Mouse (Mus musculus) embryonic facial prominence, embryonic 14.5 days (tissue): ENCODE data around the gene Cfap99. TPM values are rescaled to one million over a fixed set of nuclear protein-coding genes. Genes with fewer than 3 reads are reported as not detected.

ENCODE experiments used
- ATAC-seq: fragments of 200-750 bp; cut with Nextera tagmentation; 2 replicates; pipeline ENCODE4 v1.8.0; 2017; ENCODE audit warnings: low read depth, moderate number of reproducible peaks, moderate TSS enrichment
- DNase-seq: peaks from one replicate; pipeline ENCODE4 v3.0.0-alpha.2; 2015; ENCODE audit warnings: low spot score
- H3K27ac ChIP-seq: fragments of 300-500 bp; sonication (generic); replicated peaks from 2 replicates; pipeline ENCODE4 v1.5.1; 2014; ENCODE audit warnings: low read depth, mild to moderate bottlenecking, low read length, moderate library complexity
- H3K27me3 ChIP-seq: fragments of 300-500 bp; sonication (generic); replicated peaks from 2 replicates; pipeline ENCODE4 v1.6.1; 2014; ENCODE audit warnings: low read length; ENCODE audit not compliant: control insufficient read depth, insufficient read depth
- H3K36me3 ChIP-seq: fragments of 300-500 bp; sonication (generic); 2 replicates; pipeline ENCODE4 v1.6.1; 2014; ENCODE audit warnings: low read length, mixed read lengths; ENCODE audit not compliant: control insufficient read depth, insufficient read depth
- H3K4me1 ChIP-seq: fragments of 300-500 bp; sonication (generic); 2 replicates; pipeline ENCODE4 v1.6.1; 2014; ENCODE audit warnings: antibody characterized with exemption, low read length; ENCODE audit not compliant: control insufficient read depth, insufficient read depth
- H3K4me2 ChIP-seq: fragments of 300-500 bp; sonication (generic); 2 replicates; pipeline ENCODE4 v1.6.1; 2014; ENCODE audit warnings: low read depth, mild to moderate bottlenecking, low read length, moderate library complexity, mixed read lengths
- H3K4me3 ChIP-seq: fragments of 300-500 bp; sonication (generic); 2 replicates; pipeline ENCODE4 v1.5.1; 2014; ENCODE audit warnings: low read depth, mild to moderate bottlenecking, low read length
- H3K9ac ChIP-seq: fragments of 300-500 bp; sonication (generic); 2 replicates; pipeline ENCODE4 v1.6.1; 2014; ENCODE audit warnings: low read depth, mild to moderate bottlenecking, low read length, moderate library complexity, mixed read lengths
- H3K9me3 ChIP-seq: fragments of 300-500 bp; sonication (generic); 2 replicates; pipeline ENCODE4 v1.6.1; 2016; ENCODE audit warnings: low read length; ENCODE audit not compliant: control insufficient read depth
- WGBS: fragments of 180-500 bp; shearing (Covaris S2); extraction: QIAGEN DNeasy Blood & Tissue Kit; methylation state at CpG from one replicate; pipeline ENCODE4 v1.1.7; 2014; 5-methylcytosine and 5-hydroxymethylcytosine counted together
- polyA plus RNA-seq: library from polyadenylated mRNA; unstranded; fragments of >200 nt; fragmentation: Nextera tagmentation; extraction: Ambion mirVana; gene quantifications from 2 replicates; pipeline ENCODE4 v1.2.1, GENCODE M21; 2014

Cfap99 gene
- polyA plus RNA-seq, 1 experiment from 2014 or later, result 0.21 TPM

- H3K4me2 ChIP-seq, result no peak overlapping the region
- H3K27ac ChIP-seq, result no peak overlapping the region
- H3K9ac ChIP-seq, result no peak overlapping the region
- H3K9me3 ChIP-seq, result no peaks in the 10 kb centered on the region
- peaks cover 46% of the 10 kb centered on the region for H3K27me3 ChIP-seq
- WGBS, result 32% methylated on average over 3 of the region's 3 CpGs
- no peaks in the 10 kb centered on the region for H3K36me3 ChIP-seq
- no peak overlapping the region for H3K4me3 ChIP-seq
- no peak for DNase-seq
- ATAC-seq, result no peak
- H3K4me1 ChIP-seq, result peaks cover 18% of the 10 kb centered on the region
Measured at GRCm38 (mm10) chr5:34284156-34284750, 4.1 kb upstream of the Cfap99 start.

GRCm38 (mm10) chr5:34285285-34285684, 3.1 kb upstream of the Cfap99 start:
- DNase-seq (no peak), ATAC-seq (no peak)
- no peaks in the 10 kb centered on the region for H3K36me3 ChIP-seq
- H3K27ac ChIP-seq, result no peak overlapping the region
- H3K4me2 ChIP-seq, result no peak overlapping the region
- H3K27me3 ChIP-seq, result peaks cover 52% of the 10 kb centered on the region
- no peak overlapping the region for H3K9ac ChIP-seq
- H3K4me3 ChIP-seq, result no peak overlapping the region
- peaks cover 18% of the 10 kb centered on the region for H3K4me1 ChIP-seq
- WGBS, result 83% methylated on average over 2 of the region's 2 CpGs
- no peaks in the 10 kb centered on the region for H3K9me3 ChIP-seq

- WGBS, result 1% methylated on average over 10 of the region's 11 CpGs
- peak overlapping the region; percentile 99 for H3K4me2 ChIP-seq
- H3K36me3 ChIP-seq, result no peaks in the 10 kb centered on the region
- H3K27ac ChIP-seq, result no peak overlapping the region
- H3K9me3 ChIP-seq, result no peaks in the 10 kb centered on the region
- H3K4me1 ChIP-seq, result peaks cover 18% of the 10 kb centered on the region
- ATAC-seq, result no peak
- DNase-seq, result no peak
- H3K9ac ChIP-seq, result no peak overlapping the region
- peaks cover 52% of the 10 kb centered on the region for H3K27me3 ChIP-seq
- peak overlapping the region; percentile 64 for H3K4me3 ChIP-seq
Measured at GRCm38 (mm10) chr5:34286516-34286915, 1.9 kb upstream of the Cfap99 start.

GRCm38 (mm10) chr5:34287001-34287837, 1.2 kb upstream of the Cfap99 start:
- Histone ChIP-seq H3K9ac (no peak overlapping the region), H3K27me3 (peaks cover 52% of the 10 kb centered on the region), H3K36me3 (no peaks in the 10 kb centered on the region), H3K4me1 (peaks cover 18% of the 10 kb centered on the region), H3K27ac (no peak overlapping the region), H3K4me2 (peak overlapping the region; percentile 99), H3K9me3 (no peaks in the 10 kb centered on the region), H3K4me3 (peak overlapping the region; percentile 64)
- WGBS, result 2% methylated on average over 54 of the region's 54 CpGs
- DNase-seq (no peak), ATAC-seq (no peak)

- Histone ChIP-seq H3K36me3 (no peaks in the 10 kb centered on the region), H3K4me1 (peaks cover 18% of the 10 kb centered on the region), H3K27ac (no peak overlapping the region), H3K4me2 (peak overlapping the region; percentile 99), H3K9ac (peak overlapping the region; percentile 52), H3K4me3 (peak overlapping the region; percentile 64), H3K27me3 (peaks cover 52% of the 10 kb centered on the region), H3K9me3 (no peaks in the 10 kb centered on the region)
- DNase-seq (no peak), ATAC-seq (no peak)
- WGBS, result 2% methylated on average over 17 of the region's 18 CpGs
Measured at GRCm38 (mm10) chr5:34287838-34288145, 608 bp upstream of the Cfap99 start.

- no peak for DNase-seq
- Histone ChIP-seq H3K27ac (no peak overlapping the region), H3K4me2 (no peak overlapping the region), H3K36me3 (no peaks in the 10 kb centered on the region), H3K4me1 (peaks cover 18% of the 10 kb centered on the region), H3K9me3 (no peaks in the 10 kb centered on the region), H3K27me3 (peaks cover 51% of the 10 kb centered on the region), H3K9ac (no peak overlapping the region), H3K4me3 (no peak overlapping the region)
- no peak for ATAC-seq
- WGBS, result 58% methylated on average over 2 of the region's 2 CpGs
Measured at GRCm38 (mm10) chr5:34289286-34289685, 886 bp downstream of the Cfap99 start.

GRCm38 (mm10) chr5:34293363-34293762, 5.0 kb downstream of the Cfap99 start:
- Histone ChIP-seq H3K36me3 (no peaks in the 10 kb centered on the region), H3K9me3 (no peaks in the 10 kb centered on the region), H3K4me2 (no peak overlapping the region), H3K4me3 (no peak overlapping the region), H3K27me3 (peaks cover 13% of the 10 kb centered on the region), H3K9ac (no peak overlapping the region), H3K4me1 (no peaks in the 10 kb centered on the region), H3K27ac (no peak overlapping the region)
- ATAC-seq, result no peak
- no peak for DNase-seq
- WGBS, result 72% methylated on average over 6 of the region's 6 CpGs

GRCm38 (mm10) chr5:34294696-34295095, 6.3 kb downstream of the Cfap99 start:
- no peak for ATAC-seq
- WGBS, result 43% methylated on average over 2 of the region's 2 CpGs
- no peak overlapping the region for H3K9ac ChIP-seq

GRCm38 (mm10) chr5:34295141-34295540, 6.7 kb downstream of the Cfap99 start:
- Histone ChIP-seq H3K36me3 (no peaks in the 10 kb centered on the region), H3K27ac (no peak overlapping the region), H3K9ac (no peak overlapping the region), H3K4me2 (no peak overlapping the region), H3K4me3 (no peak overlapping the region), H3K9me3 (no peaks in the 10 kb centered on the region), H3K27me3 (no peaks in the 10 kb centered on the region), H3K4me1 (no peaks in the 10 kb centered on the region)
- no peak for ATAC-seq
- no peak for DNase-seq
- no CpG with 5 or more reads among the region's 2 CpGs for WGBS

More at GRCm38 (mm10) chr5:34294696-34295095, 6.3 kb downstream of the Cfap99 start:
- no peak overlapping the region for H3K27ac ChIP-seq
- no peak overlapping the region for H3K4me3 ChIP-seq
- H3K27me3 ChIP-seq, result peaks cover 1% of the 10 kb centered on the region; the same call in 1 of the 2 replicates
- DNase-seq, result no peak
- H3K36me3 ChIP-seq, result no peaks in the 10 kb centered on the region
- H3K9me3 ChIP-seq, result no peaks in the 10 kb centered on the region
- no peaks in the 10 kb centered on the region for H3K4me1 ChIP-seq
- H3K4me2 ChIP-seq, result no peak overlapping the region
